Mouse (Mus musculus) left cerebral cortex, postnatal 10 days (tissue): ENCODE measurements around the gene Tmco1. TPM values are rescaled to one million over a fixed set of nuclear protein-coding genes. Genes with fewer than 3 reads are reported as not detected.
A peak's percentile ranks its signal among the peaks of the same experiment; 100 is the strongest.

Source experiments
- DNase-seq, 2 experiments: peaks; one replicate each; pipeline ENCODE4 v3.0.0; 2021 to 2022; ENCODE audit warnings: low spot score in 2 of 2, mixed read lengths in 1 of 2; ENCODE audit errors: extremely low spot score in 1 of 2
- intact Hi-C: fragments of 180-260 bp; cut with DNase I; formaldehyde crosslinking; loops from one replicate; pipeline ENCODE4 v1.15.1; 2025
- total RNA-seq, 2 experiments: library from RNA; stranded (reverse); gene quantifications; 2 replicates each; pipeline ENCODE4 v1.2.3; 2021

Gene Tmco1
- 10 to 100 TPM; 40.3 to 42.0 TPM for total RNA-seq

DNA sequence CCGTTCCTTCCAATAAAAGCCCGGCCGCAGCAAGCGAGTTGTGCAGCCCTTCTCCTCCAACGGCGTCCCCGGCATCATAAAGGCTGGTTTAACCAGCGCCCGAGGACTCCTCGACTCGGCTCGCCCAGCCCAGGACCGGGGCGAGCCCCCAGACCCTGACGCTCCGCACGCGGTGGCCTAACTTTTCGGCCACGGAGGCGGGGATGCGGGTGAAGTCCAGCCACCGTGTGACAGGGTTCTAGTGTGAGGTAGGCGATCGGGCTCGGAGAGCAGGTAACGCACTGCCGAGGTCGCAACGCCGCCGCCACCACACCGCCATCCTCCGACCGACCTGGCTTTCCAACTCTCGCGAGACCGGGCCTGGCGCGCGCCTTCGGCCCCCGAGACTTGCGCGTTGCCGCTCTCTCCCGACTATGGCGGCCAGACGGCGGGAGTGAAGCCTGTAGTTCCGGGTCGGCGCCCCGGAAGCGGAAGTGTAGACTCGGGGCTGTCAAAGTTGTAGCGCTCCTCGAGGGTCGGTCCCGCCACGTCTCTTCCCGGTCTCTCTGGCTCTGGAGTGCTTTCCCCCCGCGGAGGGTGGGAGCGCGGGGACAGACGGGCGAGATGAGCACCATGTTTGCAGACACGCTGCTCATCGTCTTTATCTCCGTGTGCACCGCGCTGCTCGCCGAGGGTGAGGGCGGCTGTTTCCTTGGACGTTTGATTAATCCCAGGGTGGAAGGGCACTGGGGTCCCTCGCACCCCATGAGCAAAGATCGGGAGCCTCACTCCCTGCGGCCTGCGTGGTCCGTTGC, at the start of gene Tmco1:
Tmco1 (plus strand) TSS at position 118 of the 794 bp plus-strand sequence.
- intact Hi-C loops = loop anchor here (5.0 kb wide), 1 partner anchor 86 kb away; no protein-coding TSS in a partner anchor
- DNase-seq = peak; percentile 98 to 99

DNA sequence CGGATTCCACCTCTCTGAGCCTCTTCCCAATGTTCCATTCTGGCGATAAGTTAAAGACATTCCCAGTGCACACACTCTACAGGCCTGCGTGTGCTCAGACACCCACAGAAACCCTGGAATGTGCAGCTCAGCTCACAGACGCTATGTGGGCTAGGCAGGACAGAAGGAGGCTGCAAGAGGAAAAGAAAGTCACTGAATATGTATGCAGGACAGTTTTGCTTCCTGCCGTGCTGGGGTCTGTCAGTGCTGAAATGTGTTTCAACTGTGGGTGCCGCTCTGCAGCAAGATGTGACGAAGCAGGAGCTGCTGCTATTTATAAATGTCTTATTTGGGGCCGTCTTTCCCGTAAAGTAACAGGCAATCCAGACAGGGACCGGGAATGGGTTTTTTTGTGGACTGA, 48.5 kb upstream of the Tmco1 start:
- DNase-seq = peak; percentile 40 to 73
- intact Hi-C loops = no loop called here

- no peak for DNase-seq
- intact Hi-C loops = no loop called here
Measured at GRCm38 (mm10) chr1:167261750-167262149, 46.4 kb upstream of the Tmco1 start.

GRCm38 (mm10) chr1:167262489-167263041, 45.6 kb upstream of the Tmco1 start:
- DNase-seq = no peak
- intact Hi-C loops = no loop called here

- intact Hi-C loops = no loop called here
- no peak for DNase-seq
Measured at GRCm38 (mm10) chr1:167265366-167265765, 42.8 kb upstream of the Tmco1 start.

DNA sequence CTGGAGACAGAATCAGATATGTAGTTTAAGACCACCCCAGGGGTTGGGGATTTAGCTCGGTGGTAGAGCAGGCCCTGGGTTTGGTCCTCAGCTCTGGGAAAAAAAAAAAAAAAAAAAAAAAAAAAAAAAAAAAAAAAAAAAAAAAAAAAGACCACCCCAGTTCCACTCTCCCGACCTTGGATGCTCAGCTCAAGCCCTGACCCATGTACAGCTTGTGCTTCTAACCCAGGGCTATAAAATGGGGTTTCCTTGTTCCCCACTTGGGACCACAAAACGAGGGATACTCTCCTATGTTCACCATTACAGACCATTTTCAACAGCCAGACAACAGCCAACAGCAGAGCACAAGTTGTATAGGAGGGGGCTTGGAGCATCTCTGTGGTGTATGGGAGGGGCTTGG, 41.5 kb upstream of the Tmco1 start:
- no peak for DNase-seq
- intact Hi-C loops = no loop called here

- intact Hi-C loops = no loop called here
- no peak for DNase-seq
Measured at GRCm38 (mm10) chr1:167268360-167269063, 39.7 kb upstream of the Tmco1 start.

- intact Hi-C loops = no loop called here
Measured at GRCm38 (mm10) chr1:167269350-167269811, 38.8 kb upstream of the Tmco1 start.

GRCm38 (mm10) chr1:167269856-167270270, 38.3 kb upstream of the Tmco1 start:
- peak; percentile 77 to 87 for DNase-seq
- intact Hi-C loops = no loop called here

More at GRCm38 (mm10) chr1:167269350-167269811, 38.8 kb upstream of the Tmco1 start:
- DNase-seq = no peak

GRCm38 (mm10) chr1:167270342-167271111, 37.7 kb upstream of the Tmco1 start:
- intact Hi-C loops = no loop called here
- peak; percentile 39 to 64 for DNase-seq

GRCm38 (mm10) chr1:167271304-167271703, 36.9 kb upstream of the Tmco1 start:
- intact Hi-C loops = no loop called here
- no peak for DNase-seq

- DNase-seq = no peak
- intact Hi-C loops = no loop called here
Measured at GRCm38 (mm10) chr1:167271841-167272240, 36.3 kb upstream of the Tmco1 start.

DNA sequence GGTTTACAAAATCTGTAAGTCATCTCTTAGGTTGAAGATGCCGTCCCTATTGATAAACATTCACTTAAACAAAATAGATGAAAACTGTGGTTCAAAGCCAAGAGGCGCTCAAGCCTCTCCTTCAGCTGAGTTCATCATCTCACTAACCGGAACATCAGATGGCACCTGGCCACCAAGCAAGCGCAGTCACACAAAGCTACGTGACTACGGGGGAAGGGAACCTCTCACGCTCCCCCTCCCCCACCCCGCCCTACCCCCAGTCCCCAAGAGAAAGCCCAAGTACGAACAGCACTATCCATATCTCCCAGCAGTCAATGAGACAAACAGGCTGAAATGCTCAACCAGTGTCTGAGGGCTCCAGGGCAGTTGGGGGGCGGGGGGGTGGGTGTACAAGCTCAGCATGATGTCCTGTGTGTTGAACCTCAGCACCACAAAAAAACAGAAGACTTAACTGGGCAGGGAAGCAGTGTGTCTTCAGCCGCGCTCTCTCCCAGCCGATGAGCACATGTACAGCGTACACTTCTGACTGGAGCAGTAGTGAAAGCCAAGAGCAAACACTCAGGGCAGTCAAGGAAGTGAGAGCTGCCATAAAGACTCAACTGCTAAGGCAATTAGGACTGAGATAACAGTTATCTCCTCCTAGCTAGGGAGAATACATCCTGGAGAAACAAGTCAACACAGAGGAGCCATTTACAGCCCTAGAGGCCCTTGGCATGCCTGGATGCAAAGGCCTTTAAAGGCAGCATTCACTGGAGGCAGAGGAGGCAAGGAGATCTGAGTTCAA, 34.6 kb upstream of the Tmco1 start:
- intact Hi-C loops = no loop called here
- no peak for DNase-seq

DNA sequence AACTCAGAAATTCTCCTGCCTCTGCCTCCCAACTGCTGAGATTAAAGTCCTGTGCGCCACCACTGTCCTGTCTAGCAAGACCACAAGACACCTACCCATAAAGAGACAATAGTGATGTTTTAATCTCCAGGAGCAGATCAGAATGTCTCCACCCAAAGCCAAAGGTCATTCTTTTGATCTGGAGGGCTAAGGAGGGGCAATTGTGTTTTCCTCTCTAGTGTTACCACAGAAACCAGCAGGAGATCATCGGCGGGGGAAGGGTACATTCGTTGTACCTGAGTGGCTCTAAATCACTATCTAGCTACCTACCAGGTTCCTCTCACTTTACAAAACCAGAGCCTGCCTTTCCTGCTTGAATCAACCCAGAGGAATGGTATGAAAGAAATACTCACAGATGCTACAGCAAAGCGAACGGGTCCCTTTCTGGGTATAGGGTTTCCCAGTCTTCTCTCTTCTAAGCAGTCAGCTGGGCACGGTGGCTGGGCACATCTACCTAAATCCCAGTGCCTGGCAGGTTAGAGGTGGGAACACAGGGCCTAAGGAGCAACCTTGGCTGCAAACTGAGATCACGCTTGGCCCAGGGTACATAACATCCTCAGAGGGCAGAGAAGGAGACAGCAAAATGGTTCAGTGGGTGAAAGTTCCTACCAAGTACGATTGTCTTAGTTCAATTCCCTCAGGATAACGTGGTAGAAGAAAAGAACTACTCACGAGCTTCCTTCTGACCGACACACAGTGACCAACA, 33.4 kb upstream of the Tmco1 start:
- DNase-seq = no peak

GRCm38 (mm10) chr1:167278395-167278794, 29.8 kb upstream of the Tmco1 start:
- no peak for DNase-seq

More for the DNA sequence above, 33.4 kb upstream of the Tmco1 start:
- intact Hi-C loops = no loop called here

DNA sequence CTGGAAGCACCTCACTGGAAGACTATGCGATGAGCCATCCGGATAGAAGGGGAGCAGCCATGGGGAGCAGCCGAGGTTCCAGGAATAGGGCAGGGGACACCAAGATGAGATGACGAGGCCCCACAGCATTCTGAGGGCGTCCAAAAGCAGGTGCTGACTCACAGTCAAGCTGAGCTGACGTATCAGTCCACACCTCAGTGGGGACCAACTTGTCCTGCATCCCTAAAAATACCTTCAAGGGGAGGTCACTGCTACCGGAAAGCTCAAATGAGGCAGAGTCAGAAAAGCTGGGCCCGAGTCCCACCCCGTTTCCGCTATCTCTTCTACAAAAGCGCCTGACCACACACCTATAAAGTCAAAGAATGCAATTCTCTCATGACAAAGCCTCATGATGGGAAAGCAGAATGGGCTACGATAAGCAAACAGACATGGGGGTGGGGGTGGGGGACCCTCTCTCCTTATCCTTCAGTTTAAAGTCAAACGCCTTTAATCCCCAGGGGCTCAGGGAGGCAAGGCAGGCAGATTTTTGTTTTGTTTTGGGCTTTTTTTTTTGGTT, 28.9 kb upstream of the Tmco1 start:
- intact Hi-C loops = no loop called here
- no peak for DNase-seq

More at GRCm38 (mm10) chr1:167278395-167278794, 29.8 kb upstream of the Tmco1 start:
- intact Hi-C loops = no loop called here

DNA sequence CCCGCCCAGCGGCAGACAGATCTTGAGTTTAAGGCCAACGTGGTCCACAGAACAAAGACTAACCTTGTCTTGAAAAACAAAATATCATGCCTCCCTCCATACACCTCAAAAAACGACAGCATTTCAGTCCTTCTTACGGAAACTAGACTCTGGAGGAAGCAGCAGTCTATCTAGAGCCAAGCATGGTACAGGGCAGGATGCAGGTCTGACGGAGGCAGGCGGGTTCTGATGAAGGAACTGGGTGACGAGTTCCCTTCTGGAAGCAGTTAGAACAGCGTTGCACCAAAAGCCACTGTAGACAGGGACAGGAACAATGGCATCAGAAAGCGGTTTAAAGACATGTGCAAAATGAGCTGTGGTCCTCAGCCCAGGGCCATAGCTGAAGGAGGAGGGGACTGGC, 28.1 kb upstream of the Tmco1 start:
- intact Hi-C loops = loop anchor here (5.0 kb wide), 1 partner anchor 43 kb away; no protein-coding TSS in a partner anchor
- no peak for DNase-seq
